Mouse (Mus musculus) telencephalon, adult 2 months (tissue): Measurements from ENCODE around the gene Pid1.

Experiments
- DNase-seq: peaks from one replicate; pipeline ENCODE4 v3.0.0-alpha.2; 2011; ENCODE audit warnings: low read depth, low spot score

Gene Pid1

DNA sequence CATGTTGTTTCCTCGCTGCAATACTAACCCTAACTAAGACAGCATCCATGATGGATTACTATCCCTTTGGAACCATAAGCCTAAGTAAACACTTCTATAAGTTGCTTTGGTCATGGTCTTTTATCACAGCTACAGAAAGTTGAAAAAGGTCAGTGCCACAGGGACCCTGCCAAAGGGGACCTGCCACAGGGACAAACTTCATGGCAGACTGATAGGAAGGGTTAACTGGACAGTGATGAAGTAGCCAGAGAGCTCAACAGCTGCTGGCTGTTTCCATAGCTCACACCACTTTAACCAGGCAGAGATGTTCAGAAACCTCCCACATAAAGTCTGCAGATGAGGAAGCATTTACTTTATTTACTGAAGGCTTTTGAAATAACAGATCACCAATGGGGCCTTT is 287.0 kb downstream of the Pid1 start:
- DNase-seq: no peak

DNA sequence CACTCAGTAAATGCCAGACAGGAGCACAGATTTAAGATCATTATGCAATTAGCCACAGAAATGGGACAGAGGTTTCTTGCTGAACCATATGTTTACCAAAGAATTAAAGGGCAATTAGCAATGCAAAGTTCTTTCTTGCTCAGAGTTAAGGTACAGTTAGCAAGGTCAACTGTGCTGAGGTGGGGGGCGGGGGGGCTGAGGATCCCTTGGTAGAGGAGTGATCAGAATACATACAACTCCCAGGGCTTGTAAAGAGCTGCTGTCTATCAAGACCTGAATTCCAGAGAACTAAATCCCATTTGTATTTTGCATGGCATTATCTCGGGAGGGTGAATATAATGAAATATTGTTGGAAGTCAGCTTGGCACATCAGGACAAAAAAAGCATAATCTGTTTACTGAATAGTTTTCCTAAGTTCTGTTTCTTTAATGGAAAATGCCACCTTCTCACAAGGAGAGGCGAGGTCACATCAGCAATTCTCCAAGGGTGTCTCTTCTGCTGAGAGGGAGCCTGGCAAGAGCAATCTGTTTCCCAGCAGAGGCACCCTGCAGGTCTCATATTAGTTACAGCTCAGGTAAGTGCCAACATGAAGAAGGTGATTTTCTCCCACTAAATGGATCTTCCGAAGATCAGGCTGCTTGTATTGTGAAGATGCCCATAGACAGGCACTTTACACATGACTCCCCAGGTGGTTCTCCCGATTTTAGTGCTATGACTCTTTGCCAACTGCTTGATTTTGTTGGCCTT is 306.9 kb downstream of the Pid1 start:
- DNase-seq: no peak

DNA sequence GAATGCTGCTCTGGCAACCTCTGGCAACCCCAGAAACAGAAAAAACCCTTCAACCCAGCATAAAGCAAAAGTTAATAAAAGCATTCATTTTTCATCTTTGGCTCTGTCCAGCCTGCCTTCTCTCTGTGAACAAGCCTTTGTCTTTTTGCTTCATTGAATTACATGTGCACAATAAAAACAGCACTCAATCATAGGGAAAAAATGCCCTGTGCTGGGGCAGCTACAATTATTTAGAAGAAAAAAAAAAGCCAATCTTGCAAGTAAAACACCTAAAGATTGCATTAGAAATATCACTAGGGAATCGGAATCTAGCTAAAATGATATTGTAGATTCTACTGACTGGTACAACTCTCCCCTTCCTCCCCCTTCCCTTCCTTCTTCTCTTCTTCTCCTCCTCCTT is 307.7 kb downstream of the Pid1 start:
- no peak for DNase-seq

DNA sequence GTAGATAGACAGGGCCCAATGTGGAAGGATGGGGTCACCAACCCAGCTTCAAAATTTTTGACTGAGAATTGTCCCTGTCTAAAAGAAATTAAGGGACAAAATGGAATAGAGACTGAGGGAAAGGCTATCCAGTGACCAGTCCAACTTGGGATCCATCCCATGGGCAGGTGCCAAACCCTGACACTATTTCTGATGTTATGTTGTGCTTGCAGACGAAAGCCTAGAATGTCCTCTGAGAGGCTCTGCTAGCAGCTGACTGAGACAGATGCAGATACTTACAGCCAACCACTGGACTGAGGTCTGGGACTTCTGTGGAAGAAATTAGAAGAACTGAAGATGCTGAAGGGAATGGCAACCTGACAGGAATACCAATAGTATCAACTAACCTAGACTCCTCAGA is 338.2 kb downstream of the Pid1 start:
- no peak for DNase-seq

DNA sequence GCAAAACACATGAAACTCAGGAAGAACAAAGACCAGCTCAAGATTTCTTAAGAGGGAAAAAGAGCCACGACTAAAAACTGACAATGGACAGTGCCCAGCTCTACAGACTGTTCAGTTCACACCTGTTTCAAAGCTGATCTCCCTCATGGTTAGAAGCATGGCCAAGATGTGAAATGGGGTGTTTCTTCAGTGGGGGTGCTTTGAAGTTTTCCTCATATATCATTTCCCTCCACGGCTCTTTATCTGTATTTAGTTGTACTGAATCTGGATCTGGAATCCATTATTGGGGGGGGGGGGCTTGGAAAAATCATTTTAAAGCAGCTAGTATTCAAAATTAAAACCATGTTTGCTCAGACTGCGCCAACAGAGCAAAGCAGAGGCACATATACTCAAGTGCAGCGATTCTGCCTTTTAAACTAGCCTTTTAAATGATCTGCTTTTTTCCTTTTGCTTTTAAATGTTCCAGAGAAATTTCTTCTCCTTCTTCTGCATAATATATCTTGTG is 351.1 kb downstream of the Pid1 start:
- DNase-seq: no peak

DNA sequence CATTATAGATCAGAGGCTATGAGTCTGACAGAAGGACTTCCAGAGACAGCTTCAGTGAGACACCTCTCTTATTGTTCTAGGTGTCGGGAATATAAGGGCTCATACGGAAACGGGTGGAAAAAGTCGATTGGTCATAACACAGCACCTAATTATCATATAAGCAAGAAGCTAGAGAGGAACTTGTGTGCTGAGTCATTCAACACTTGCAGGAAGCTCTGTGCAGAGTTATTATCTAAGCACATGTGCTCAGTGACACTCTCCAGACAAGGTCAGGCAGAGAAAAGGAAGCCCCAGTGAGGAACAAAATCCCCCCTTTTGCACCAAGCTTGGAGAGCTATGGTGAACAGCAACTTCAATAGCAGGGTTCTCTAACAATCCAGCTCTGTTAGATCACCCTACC is 361.4 kb downstream of the Pid1 start:
- DNase-seq: no peak
